Mouse (Mus musculus): ENCODE measurements around the gene Tmem211. TPM values are rescaled to one million over a fixed set of nuclear protein-coding genes. Genes with fewer than 3 reads are reported as not detected.

Gene Tmem211
- polyA plus RNA-seq (2012; fragmentation: generic; extraction: Trizol), result not detected

DNA sequence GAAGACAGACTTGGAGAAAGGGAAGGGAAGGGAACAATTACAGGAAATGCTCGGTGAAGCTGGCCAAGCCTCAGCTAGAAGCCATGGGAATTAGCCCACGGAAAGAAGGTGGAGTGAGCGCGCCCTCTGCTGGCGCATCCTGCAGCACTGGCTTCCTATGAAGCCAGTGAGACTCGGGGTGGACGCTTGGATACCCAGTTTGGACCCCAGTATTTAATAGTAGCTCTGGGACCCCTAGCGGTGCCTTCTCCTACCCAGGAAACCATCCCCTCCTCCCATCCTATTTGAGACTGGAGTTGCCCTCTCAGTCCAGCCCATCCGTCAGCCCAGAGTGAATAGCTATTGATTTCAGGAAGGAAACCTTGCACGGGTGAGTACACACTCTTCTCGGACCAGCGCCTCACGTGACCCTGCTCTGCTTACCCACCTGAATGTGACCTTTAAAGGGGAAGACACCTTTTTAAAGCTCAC is at the start of gene Tmem211:
Gene Tmem211 (plus strand): TSS at position 278 of the 471 bp plus-strand sequence.

DNA sequence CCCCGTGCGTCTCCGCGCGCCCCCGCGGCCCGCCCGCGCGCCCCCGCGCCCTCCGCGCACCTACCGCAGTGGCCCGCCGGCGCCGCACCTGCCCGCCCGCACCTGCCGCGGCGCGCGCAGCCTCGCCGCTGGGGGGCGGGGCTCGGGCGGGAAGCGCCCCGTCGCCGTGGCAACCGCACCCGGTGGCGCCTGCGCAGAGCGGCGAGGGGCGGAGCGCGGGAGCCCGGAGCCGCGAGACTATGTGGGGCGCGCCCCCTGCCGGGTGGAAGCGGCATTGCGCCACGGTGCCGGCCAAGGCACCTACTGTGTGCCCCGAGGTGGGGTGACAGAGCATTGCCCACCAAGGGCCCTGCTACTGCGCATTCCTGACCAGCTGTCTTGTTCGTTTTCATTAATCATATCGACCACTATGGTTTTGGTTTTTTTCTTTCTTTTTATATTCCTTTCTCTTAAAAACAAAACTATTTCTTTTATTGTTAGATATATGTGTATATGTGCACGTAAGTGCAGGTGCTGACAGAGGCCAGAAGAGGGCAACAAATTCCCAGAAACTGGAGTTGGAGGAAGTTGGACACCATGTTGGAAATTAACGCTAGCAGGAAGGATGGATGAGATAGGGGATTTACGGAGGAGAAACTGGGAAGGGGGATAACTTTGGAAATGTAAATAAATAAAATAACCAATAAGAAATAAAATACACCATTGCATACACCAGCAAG is 5.4 kb upstream of the Tmem211 start, which contains the start of gene 2900026A02Rik:
Gene 2900026A02Rik (minus strand): TSS at position 90 of the 719 bp plus-strand sequence.

Other genes with a start within 250 kb of the Tmem211 start
- under 1 TPM in 1 of 2 experiments, not detected in 1; 0.02 TPM for gene Grk3, start 211.1 kb upstream of the Tmem211 start, polyA plus RNA-seq (2012; fragmentation: generic; extraction: Trizol)
- gene Crybb2, start 156.8 kb upstream of the Tmem211 start, polyA plus RNA-seq (2012; fragmentation: generic; extraction: Trizol), result not detected
- not detected for gene Crybb3, start 145.3 kb upstream of the Tmem211 start, polyA plus RNA-seq (2012; fragmentation: generic; extraction: Trizol)
- gene 2900026A02Rik, start 5.7 kb upstream of the Tmem211 start, polyA plus RNA-seq (2012; fragmentation: generic; extraction: Trizol), result under 1 TPM; 0.11 to 0.55 TPM
- gene Sgsm1, start 83.9 kb downstream of the Tmem211 start, polyA plus RNA-seq (2012; fragmentation: generic; extraction: Trizol), result under 1 TPM; 0.01 to 0.02 TPM
- gene Aym1, start 130.4 kb downstream of the Tmem211 start, polyA plus RNA-seq (2012; fragmentation: generic; extraction: Trizol), result not detected